Mouse (Mus musculus) spleen, postnatal 4 days (tissue): Measurements from ENCODE around the gene Btbd11.

ENCODE experiments used
- DNase-seq, 2 experiments: peaks; one replicate each; pipeline ENCODE4 v3.0.0; 2022; ENCODE audit warnings: low spot score in 2 of 2

Gene Btbd11

DNA sequence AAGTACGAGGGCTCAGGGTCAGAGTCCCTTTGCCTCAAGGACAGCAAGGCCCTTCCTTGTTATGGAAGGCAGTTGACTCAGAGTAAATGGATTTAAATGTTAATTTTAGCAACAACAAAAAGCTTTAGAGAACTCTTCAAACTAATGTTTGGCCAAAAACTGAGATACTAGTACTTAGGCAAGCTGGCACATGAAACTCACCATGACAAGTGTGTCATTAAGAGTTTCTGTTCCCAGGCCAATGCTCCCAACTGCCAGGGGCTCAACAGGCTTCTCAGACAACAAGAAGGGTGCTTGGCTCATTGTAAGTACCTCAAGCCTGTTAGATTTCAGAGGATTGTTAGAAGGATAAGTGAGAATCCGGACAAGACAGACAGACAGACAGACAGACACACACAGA lies 204.7 kb downstream of the Btbd11 start:
- DNase-seq = no peak

DNA sequence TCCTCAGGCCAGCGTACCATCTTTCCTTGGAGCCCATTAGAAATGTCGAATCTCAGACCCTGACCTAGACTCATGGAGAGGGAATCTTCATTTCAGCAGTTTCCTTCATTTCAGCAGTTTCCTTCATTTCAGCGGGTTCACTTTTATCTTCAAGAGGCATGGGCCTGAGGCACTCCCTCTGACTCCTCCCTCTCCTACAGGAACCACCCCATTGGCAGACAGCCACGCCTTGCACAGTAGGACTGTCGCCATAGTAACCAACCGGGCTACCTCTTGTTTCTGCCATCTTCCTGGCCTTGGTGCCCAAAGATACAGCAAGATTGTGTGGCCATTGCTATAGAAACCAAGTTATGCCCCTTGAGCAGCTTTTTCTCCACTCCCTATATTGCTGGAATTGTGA lies 205.4 kb downstream of the Btbd11 start:
- DNase-seq = no peak

DNA sequence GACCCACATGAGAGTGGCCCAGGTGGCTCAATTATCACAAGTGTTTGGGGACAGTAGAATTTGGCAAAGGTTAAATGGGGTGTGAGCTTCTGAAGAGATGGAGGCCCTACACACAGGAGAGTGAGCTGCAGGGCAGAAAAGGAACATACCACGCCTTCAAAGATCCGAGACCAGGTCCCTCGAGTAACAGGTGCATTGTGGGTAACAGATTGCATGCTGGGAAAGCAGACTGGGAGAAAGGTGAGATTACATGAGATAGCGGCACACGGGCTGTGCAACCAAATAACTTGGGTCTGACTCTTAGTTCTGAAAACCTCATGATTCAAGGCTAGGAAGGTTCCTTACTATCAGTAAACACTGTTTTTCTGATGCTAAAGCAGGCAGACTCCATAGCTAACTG lies 209.7 kb downstream of the Btbd11 start:
- DNase-seq = no peak

DNA sequence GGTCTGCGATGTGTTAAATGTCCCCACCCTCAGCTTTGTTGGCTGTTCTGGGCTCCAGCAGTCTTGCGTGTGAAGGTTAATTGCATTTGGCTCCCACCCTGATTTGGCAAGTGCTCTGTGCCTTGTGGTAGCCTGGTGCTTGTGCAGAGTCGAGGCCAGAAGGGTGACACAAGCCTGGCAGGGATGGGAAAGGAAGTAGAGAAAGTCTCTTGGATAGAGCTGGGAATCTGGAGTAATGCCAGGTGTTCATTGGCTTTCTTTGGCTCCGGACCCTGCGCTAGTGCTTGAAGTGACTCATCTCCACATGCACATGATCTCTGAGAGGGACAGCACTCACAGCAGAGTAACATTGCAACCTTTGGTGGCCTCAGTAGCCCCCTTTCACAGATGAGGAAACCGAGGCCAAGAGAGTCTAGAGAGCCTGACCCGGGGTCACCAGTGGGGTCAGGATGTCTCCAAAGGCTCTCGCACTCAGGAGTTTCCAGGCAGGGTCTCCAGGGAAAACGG lies 211.5 kb downstream of the Btbd11 start:
- DNase-seq = no peak

DNA sequence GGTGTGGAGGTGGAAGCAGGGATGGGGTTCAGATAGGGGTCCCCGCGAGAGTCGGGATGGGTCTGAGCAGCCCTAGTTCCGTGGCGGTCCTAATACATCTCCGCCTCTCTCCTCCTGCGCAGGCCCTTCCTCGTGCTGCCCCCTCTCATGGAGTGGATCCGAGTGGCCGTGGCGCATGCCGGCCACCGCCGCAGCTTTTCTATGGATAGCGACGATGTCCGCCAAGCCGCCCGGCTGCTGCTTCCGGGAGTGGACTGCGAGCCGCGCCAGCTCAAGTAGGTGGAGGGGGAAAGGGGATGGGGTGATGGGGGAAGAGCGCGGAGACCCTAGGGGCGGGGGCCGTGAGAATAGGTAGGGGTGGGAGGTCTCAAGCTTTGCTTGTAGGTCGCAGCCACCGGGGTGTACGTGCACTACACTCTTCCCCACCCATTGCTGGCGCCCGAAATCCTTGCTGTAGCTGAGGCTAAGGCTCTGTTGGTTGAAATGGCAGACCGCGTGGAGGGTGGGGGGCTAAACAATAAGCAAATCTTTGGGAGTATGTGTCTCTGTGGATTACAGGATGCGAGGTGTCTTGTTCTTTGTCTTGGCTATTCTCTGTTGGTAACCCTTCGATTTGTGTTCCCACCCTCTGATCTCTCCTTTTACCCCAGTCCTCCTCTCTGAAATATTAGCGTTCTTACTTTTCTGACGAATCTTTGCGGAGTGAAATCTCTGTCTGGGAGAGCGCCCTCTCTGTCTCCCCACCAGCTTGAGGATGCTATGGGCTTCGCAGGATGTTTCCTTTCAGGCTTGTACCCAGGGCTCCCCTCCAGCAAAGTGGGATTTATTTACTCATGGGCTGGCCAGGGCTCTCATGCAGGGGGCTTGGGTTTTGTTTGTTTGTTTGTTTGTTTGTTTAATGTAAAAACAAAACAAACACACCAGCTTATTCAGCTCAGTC lies 212.3 kb downstream of the Btbd11 start:
- no peak for DNase-seq

DNA sequence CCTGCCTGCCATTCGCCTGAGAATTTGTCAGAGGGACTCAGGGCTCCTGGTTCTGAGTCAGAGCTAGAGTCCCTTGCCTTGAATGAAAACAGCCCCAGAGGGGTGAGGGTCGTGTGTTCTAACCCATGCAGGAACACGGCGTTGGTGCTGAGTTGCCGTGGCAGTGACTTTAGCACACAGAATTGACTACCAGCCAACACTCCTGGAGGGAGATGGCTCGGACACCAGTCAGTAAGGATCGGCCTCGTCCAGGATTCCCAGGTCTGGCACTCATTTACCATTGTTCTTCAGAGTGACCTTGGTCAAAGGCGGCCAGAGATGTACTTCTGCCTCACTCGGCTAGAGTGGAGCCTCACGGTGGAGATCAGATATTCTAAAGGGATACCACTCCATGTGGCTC lies 215.9 kb downstream of the Btbd11 start:
- no peak for DNase-seq

DNA sequence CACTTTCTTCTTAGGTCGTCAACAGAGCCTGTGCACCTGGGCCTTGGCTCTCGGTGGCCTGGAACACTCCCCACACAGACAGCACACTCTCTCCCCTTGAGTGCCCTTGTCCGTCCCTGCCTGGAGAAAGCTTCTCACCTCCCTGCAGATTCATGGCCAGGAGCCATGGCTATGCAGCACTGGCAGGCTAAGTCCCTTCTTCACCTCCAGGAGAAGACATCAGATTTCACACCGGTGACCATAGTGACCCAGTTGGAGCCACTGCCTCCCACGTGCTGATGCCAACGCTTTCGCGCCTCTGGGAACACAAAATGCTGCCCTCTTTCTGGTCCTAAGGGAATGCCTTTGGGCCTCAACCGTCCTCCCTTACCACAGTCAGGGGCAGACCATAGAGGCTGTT lies 217.9 kb downstream of the Btbd11 start:
- DNase-seq = no peak

DNA sequence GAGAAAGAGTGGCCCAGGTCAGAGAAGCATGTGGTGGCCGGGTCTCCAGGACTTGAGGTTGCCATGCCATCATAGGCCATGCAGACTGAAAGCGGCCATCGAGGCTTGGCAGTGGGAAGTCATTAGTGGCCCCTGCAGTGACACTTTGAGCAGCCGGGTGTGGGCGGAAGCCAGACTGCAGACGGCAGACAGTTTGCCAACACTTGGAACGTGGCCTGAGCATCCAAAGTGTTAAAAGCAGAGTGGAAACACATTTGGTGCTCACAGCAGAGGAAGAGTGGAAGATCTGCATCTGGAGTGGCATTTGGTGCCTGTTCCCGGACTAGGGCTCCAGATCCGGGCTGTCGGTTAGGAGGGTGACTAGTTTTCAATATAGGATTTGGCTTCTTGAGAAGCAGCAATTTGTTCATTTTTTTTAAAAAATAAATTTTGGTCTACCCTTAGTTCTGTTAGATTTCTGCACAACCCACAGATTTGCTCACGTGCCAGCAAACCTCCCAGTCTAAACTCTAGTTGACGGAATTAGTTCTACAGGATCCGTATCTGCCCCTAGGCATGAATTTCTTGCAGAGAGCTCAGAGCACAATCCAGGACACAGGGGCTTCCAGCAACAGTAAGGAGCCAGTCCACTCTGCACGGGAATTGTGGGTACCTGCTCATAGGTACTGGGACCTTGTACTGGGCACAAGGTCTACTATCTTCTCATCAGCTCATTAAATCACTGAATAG lies 222.1 kb downstream of the Btbd11 start:
- DNase-seq = no peak

DNA sequence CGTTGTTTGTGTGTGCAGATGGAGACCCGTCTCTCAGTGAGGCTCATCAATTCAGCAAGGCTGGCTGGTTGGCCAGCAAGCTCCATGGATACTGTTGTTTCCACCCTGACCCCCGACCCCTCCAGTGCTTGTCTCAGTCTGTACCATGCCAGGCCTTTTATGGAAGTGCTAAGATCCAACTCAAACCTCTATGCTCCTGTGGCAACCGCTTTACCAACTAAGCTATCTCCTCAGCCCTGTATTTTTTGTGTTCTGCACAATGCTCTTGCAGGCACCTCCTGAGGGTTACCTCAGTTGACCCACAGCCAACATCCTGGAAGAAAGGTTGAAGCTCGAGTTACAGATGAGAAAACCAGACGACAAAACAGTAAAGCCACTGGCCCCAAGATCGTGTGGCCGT lies 230.5 kb downstream of the Btbd11 start:
- no peak for DNase-seq

DNA sequence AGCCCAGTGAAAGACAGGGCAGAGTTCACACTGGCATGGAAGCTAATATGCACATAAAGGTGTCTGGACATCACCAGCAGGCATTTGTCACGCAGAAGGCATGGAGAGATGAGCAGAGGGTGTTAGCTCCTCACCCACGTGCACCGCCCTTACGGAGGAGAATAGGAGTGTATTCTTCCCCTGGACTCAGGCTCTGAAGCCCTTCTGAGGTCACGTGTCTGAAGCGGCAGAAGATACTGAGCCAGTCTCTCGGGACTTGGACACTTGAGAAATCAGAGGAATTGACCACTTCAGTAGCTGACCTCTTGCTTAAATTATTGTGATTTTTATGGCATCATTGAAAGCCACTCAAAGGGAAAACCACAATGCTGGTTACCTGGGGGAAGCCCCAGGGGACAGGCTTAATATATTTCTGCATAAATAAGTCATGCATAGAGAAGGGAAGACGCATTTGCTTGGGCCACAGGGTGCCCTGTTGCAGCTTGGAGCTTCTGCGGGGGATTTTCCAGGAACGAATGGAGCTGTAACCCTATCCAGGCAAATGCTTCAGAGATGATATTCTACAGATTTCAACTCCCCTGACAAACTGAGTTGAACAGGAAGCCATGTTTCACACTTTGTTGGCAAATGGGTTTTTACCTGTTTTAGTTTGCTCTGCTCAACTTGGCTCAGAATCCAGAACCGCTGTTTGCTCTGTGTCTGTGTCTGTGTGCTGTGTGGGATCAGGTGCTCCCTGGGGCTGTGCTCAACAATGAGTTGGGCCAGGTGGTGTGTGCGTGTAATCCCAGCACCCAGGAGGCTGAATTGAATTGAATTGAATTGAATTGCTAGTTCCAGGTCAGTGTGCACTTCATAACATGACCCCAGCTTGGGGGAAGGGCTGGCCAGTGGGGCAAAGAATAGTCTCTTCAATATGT lies 231.1 kb downstream of the Btbd11 start:
- no peak for DNase-seq

DNA sequence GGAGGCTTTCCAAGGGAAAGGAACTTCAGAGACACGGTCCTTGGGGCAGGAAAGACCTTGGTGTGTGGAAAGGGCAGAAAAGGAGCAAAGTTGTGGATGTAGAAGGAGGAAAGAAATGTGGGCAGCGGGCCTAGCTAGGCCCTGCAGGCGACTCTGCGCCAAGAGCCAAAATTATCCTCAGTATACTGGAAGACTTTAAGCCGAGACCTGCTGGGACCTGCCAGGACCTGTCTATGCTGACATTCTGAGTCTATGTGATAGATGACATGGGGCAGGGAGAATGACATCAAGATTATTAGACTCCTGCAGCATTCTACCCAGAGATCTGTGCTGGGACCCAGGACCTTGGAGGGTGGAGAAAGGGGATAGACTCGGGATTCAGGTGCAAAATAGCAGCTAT lies 234.5 kb downstream of the Btbd11 start:
- no peak for DNase-seq

DNA sequence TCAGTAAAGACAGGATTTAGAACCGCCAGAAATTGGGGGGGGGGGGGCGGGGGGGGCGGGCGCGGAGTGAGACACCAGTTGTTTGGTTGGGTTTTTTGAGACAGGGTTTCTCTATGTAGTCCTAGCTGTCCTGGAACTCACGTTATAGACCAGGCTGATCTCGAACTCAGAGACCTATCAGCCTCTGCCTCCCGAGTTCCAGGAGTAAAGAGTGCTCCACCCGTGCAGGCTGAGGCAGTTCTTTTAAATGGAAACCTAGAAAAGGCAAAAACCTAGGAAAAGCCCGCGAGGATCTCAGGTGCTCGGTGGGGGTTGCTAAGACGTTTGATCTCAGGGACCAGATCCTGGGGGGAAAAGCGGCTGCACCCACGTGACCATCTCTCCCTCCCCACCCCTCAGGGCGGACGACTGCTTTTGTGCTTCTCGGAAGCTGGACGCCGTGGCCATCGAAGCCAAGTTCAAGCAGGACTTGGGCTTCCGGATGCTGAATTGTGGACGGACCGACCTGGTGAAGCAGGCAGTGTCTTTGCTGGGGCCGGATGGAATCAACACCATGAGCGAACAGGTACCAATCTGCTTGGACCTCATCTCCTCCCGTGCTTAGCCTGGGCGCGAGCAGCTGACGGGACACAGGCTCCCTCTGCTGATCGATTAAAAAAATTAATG lies 238.0 kb downstream of the Btbd11 start:
- no peak for DNase-seq

DNA sequence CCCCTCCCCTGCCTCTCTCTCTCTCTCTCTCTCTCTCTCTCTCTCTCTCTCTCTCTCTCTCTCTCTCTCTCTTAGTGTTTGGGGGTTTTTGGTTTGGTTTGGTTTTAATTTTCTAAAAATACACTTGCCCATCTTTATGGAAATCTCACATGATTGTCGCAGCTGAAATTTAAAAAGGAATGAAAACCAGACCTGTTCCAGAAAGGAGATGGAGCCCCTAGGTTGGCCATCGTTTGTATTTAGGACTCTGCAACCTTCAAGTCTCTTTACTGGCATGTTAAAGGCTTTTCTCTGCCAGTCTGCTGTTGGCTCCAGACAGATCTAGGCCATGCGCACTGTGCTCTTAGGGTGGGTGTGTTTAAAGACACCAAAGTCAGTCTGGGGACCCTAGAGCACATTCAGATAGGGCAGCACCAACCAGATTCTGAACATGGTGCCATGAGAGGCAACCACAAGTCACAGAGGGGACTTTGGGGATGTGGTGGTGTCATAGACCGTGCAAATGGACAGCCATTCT lies 238.6 kb downstream of the Btbd11 start:
- no peak for DNase-seq

DNA sequence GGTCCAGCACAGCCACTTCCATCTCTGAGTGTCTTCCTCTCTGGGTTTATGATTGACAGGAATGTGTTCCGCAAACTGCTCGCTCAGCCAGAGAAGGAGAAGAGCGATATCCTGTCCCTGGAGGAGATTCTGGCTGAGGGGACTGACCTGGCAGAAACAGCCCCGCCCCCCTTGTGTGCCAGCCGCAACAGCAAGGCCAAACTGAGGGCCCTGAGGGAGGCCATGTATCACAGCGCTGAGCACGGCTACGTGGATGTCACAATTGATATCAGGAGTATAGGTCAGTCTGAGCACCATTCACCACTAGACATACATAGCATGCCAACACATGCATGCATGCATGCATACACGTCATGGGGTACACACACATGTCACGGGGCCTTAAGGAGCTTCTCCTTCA lies 245.4 kb downstream of the Btbd11 start:
- DNase-seq = no peak

DNA sequence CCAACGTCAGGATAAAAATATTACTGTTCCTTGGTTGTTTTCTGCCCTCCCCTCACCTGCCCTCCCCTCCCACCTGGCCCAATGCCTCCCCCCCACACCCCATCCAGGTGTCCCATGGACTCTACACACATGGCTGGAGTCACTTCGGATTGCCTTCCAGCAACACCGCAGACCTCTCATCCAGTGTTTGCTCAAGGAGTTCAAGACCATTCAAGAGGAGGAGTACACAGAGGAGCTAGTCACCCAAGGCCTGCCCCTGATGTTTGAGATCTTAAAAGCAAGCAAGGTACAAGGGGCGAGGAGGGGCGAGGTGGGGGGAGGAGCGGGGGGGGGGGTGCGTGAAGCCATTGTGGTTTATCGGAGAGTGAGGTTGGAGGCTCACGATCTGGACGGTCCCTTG lies 247.0 kb downstream of the Btbd11 start:
- no peak for DNase-seq

DNA sequence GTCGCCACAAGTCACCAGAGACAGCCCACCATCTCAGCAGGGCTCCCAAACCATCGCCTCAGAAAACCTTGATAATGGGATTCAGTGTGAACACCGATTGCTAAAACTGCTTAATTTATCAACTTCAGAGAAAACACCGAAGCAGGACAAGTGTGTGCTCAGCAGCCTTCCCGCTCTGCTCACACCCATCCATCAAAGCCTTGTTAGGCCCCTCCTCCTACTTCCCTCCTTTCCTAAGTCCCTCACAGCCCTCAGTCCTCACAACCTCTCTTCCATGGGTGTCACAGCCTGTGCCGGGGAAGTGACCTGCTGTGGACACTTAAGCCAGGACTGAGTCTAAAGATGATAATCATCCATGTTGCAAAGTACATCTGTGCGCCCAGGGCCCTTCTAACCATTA lies 251.0 kb downstream of the Btbd11 start:
- DNase-seq = no peak

DNA sequence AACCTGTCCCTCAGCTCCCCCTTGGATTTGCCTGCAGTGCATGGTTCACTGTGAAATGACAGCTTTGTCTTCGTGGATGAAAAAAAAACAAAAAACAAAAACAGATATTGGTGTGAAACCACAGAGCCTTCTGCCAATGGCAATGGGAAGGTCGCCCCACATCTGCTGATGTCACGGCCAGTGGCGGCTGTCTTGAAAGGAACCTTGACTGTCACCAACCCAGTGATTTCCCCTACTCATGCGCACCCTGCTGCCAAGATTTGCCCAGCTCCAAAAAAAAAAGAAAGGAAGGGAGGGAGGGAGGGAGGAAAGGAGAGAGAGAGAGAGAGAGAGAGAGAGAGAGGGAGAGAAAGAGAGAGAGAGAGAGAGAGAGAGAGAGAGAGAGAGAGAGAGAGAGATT lies 251.5 kb downstream of the Btbd11 start:
- no peak for DNase-seq

DNA sequence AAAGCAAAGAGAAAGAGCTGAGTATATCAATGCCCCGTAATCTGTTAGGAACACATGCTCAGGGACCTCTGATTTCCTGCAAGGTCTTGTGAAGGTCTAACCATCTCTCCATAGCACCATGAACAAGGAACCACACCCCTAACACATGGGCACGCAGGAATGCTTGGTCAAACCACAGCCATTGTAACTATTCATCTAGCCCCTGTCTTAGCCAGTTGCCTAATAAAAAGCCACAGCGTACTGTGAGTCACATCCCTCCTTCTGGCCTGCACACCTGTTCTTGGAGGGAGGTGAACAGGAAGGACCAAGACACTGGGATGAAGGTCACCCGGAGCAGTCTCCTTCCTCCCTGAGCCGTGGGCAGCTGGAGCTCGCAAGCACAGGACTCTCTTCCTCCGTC lies 253.0 kb downstream of the Btbd11 start:
- DNase-seq = no peak

DNA sequence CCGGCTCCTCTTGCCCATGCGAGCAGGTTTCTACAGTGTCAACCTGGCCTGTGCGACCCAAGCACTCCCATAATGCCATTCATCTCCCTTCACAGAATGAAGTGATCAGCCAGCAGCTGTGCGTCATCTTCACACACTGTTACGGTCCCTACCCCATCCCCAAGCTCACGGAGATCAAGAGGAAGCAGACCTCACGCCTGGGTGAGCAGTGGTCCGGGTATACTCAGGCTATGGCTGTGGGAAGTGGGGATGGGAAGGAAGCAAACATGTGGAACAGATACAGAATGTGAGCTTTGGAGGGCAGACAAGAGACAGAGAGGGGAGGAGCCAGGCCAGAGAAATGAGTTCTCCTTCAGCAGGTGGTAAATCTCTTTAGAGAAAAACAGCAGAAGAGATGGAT lies 253.8 kb downstream of the Btbd11 start:
- DNase-seq = no peak

DNA sequence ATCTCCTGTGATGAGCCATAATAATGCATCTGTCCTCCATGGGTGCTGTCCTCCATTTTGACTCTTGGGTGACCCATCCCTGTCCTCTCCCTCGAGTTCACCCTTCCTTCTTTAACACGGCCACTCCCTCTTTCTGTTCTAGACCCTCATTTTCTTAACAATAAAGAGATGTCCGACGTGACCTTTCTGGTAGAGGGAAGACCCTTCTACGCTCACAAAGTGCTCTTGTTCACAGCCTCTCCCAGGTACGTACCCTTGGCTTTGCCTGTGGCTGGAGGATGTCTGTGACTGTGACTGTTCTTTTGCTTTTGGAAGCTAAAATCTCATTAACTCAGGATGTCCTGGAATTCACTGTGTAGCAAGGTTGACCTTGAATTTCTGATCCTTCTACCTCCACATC lies 258.7 kb downstream of the Btbd11 start:
- DNase-seq = no peak

DNA sequence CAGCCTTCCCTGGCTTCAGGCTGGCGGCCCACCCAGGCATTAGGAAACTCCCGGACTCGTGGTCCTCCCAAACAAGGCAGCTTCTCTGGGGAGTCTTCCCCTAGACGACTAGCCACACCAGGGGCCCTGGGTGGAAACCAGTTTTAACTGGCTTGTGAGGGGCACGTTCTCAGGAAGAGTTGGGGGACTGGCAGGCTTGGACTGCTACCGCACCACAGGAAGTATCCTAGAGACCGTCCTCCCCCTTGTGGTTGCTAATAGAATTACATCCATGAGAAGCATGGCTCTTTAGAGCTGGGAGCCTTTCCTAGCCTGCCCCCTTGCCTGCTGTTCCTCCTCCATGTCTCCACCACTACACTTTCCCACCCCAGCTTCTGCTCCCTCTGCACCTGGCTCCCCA lies 265.1 kb downstream of the Btbd11 start:
- DNase-seq = peak in 1 of 2 experiments; percentile 17
